Mouse (Mus musculus) R1 (cell line): Measurements from ENCODE around the gene Rgcc.

Experiments used
- DNase-seq: peaks from one replicate; pipeline ENCODE4 v3.0.0-alpha.2; 2018; ENCODE audit warnings: low read depth, low spot score

Rgcc gene

DNA sequence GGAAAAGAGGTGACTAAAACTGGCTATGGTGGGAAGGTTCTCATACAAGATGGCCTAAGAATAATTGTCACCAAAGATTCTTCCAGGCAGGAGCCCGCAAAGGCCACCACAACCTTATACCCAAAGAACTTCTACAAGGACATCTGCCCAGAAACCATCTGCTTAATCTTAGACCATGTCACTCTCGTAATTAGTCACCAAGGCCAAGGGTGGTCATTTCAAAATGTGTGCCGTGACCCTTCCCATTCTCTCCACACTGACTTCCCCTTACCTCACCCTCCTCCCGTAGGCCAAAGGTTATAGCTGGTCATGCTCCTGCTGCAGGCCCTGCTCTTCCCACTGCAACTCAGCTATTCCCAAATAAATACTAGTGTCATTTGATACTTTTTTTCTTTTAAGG lies 22.5 kb downstream of the Rgcc start:
- no peak for DNase-seq

DNA sequence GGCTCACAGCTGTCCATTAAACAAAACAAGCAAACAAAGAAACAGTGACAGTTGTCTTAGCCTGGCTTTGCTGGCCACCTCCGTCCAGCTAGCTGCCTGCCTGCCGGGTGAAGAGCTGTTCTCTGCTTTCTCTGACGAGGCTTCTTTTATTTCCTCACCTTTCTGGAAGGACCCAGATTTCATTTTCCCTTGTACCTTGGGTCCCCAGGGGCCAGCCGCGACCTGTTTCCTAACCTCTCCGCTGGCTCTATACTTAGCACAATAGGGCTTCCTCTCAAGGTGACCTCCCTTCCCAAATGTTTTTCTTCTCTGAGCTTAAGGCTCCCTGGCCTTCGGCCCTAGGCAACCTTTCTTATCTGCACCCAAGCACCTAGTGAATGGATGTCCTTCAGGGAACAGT lies 23.5 kb downstream of the Rgcc start:
- DNase-seq = peak; percentile 41

DNA sequence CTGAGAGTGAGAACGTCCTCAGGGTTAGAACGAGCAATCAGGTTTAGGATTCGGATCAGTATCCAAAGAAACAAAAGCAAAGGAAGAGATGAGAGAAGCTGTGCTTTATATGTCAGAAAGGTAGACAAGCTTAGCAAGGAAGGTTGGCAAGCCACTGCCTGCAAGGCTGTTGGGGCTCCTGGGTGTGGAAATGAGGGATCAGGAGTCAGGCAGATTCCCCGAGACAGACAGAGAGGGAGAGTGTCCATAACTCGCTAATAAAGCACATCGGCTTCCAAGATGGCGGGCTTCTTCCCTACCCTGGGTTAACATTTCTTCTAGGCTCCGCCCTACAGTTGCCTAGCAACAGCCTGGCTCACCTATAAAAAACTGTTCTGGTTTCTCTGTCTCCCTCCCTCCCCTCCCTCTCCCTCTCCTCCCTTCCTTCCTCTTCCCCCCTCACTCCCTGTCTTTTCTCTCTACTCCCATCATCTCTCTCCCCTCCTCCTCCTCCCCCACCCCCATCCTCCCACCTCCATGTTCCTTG lies 25.5 kb downstream of the Rgcc start:
- peak; percentile 91 for DNase-seq

DNA sequence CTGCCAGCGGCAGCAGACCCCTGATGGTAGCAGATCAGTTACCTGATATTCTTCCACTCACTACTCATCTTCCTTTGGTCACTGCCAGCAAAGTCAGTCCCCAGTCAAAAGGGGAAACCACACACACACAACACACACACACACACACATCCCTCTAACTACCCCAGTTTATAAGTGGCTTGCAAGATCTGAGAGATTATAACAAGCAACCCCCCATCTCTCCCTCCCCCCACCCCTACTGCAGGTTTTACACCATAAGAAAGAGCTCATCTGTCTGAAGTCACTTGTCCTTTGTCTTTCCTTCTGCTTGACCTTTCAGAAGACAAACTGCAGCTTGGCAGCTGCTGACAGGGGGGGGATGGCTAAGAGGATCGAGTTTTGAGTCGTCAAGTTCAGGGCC lies 26.0 kb downstream of the Rgcc start:
- DNase-seq = peak; percentile 50

DNA sequence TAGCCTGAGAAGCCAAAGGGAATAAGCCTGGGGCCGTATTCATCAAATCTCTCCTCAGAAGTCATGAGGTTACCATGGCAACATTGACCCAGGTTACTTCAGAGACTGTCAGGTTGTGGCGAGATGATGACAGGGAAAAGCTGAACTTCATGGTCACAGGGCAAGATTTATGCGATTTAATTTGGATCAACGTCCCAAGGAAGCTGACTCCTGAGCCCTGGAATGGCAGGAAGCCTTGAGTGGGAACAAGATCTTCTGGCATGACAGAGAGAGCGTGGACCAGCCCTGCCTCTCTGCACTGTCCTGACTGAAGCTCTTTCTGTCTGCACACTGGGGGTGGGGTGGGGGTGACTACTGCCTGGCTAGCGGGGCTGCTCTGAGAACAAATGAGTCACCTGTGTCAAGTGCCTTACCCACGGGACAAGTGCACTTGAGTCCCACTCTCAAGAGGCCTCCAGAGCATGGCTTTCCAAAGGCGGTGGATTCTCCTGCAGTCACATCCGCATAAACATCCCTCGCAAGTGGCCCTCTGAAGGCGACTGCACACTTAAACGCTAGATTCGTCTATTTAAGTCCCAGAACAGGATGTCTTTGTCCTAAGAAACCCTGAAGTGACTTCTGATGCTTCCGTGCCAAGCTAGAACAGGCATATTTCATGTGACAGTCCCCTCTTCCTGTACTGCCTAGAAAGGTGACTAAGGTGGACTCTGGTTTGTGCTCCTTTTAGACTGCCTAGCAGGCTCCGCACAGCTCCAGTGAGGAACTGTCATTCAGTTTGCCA lies 27.6 kb downstream of the Rgcc start:
- DNase-seq = peak; percentile 72

DNA sequence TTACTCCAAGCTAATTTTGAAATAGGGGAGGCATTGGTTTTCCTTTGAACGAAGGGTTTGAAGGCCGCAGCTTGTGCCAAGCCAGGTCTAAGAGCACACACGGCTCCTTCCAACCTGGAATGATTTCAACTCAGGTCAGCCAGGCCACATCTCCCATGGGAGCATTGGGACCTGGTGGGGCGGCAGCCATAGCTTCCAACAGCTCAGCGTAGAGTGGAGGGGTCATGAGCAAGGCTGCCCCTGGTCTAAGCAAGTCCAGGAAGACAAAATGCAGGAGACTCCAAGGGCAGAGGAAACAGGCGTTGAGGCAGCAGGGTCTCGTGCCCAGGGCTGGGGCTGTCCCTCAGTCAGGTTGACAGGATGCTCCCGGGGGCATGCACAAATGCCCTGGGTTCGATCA lies 28.5 kb downstream of the Rgcc start:
- no peak for DNase-seq

DNA sequence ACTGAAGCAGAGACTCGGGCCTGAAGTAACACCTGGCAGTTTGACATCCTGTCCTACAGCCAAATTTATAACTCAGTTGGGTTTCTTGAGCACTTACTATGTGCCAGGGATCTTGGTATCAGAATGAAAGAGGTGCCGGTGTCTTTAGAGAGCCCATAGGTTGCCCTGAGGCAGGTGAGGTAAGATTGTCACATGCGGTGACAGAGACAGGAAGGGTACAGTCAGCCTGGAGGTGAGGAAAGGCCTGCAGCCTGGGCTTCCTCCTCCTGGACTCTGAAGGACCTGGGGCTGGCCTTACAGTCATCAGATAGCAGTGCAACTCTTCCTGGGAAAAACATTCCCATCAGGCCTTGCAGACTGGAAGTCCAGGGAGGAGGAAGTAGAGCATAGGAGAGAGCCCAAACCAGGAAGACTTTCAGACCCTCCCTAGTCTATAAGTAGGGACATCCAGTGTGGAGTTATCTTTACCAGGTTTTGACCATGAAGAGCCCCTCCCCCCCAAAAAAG lies 29.2 kb downstream of the Rgcc start:
- no peak for DNase-seq

DNA sequence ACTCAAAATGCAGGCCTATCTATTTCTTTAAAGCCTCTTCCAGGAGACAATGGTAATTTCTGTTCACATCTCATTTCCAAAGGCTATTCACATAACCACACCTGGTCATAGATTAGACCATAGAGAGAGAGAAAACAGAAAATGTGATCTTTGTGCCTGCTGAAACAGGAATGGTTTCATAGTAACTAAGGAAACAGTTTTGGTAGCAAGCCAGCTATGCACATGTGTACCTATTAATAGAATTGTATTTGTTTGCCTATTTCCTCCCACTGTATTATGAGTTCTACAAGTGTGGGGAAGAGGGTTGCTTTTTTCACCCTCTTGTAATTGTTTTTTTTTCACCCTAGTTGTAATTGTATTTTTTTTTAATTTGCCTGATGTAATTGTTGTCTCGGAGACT lies 31.9 kb downstream of the Rgcc start:
- no peak for DNase-seq

DNA sequence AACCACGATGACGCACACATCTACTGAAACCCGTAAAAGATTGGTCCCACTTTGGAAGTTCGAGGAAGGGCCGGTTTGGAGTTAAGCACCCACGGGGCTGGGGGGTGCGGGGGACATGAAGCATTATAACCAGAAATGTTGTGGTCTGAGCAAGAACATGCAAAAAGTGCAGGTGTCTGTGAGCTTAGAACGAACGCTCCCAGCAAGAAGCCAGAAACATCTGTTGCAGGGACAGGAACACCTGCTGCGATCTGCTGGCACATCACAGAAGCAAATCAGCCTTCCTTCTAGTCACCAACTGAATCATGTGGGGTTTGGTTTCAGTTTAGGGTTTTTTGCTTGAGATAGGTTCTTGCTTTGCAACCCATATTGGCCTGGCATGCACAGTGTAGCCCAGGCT lies 33.6 kb downstream of the Rgcc start:
- DNase-seq = no peak

DNA sequence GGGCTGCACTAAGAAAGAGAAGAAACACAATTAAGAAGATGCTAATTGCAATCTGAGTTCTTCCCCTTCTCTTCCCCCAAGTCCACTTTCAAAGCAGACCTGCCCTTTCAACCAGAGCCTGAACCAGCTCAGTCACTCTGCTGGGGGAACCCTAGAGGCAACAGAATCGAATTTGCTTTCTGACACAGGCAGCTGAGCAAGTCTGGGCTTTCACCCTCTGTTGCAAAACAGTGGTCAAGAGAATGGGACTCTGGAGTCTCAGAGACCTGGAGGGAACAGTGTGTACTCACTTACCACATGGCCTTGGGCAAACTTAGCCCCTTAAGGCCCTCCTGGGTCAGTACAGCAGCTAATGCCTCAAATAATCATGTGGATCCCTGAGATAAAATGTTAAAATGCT lies 34.1 kb downstream of the Rgcc start:
- DNase-seq = no peak

DNA sequence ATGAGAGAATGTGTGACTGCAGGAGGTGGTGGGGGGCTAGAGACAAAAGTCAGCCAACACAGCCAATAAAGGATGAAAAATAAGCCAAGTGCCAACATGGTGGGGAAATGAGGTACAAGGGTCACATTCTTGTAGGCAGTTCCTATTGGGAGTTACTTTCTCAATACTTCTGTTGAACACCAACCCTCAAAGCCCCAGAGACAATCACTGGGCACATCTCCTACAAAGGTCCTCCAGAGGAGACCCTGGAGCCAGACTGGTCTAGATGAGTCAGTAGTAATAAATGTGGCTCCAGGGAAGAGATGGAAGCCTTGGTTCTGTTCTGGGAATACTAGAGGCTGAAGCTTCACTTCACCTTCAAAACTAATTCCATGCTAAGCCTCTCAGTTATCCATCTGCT lies 35.0 kb downstream of the Rgcc start:
- DNase-seq = no peak

DNA sequence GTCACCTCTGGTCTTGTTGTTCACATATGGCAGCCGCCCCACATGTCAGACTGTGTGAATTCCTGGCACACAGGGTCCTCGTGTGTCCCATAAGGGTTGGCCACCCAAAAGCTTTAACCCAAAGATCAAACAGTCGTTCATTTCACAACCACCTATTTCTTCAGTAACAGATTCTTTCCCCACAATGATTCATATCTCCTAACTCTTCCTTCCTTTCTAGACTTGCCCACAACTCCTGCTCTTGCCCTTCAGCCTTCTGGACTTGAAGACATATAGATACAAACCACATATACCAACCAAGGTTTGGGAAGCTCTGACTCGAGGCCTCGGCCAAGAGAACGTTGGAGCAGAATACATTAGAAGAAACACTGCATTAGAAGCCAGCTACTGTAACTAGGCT lies 35.7 kb downstream of the Rgcc start:
- no peak for DNase-seq

DNA sequence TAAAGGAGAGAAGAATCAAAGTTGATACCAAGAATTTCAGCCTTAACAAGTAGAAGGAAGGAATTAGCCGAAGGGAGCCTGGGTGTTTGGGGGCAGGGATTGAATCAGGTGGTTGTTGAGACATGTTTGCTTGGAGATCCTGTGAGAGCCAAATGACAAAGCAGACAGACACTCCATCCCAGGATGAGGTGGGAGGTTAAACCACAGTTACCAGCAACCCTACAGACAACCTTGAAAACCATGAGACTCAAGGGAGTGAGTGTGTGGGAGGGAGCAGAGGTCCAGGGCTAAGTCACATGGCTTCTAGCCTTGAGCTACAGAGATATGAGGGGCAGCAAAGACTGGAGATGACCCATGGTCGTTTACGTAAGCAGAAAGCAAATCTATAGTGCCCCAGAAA lies 38.1 kb downstream of the Rgcc start:
- DNase-seq = no peak

DNA sequence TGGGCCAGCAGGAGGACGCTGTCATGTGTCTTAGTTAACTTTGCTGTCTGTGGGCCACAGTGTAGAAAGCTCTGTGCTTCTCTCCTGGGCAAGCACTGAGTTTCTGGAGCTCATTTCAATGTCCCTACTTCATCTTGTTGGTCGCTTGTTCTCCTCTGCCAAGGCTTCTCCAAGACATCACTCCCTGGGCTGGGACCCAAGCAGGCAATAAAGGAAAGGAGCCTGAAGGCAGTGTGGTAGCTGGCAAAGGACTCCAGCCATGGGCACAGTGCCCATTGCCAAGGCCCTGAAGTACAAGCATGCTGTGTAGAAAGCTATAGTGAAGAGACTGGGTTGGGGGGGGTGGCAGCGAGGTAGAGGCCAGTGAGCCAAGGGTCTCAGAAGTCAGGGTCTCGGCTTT lies 38.8 kb downstream of the Rgcc start:
- DNase-seq = no peak

DNA sequence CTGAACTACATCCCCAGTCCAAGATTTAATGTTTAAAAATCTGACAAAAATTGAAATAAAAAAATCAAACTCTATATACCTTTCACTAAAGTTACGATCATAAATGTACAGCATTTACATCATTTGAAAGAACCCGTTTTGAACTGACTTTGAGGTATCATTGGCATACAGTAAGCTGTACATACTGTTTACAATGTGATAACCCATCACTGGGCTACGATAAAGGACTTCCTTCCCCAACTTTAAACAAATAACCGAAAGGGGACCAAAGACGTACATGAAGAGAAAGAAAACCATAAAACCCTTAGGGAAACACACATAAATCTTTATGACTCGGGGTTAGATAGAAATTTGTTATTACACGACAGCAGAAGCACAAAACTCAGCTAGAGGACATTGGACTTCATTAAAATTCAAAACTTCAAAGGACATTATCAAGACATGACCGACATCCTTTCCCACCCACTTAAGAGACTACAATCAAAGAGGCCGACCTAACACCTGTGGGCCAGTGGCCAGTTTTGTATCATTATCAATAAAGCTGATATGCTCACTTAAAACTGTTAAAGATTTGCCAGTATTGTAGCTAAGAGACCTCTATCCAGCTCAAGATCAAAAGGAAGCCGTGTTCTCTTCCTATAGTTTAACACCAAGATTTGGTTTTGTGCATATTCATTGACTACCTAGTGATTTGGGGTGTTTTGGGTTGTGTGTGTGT lies 42.2 kb downstream of the Rgcc start:
- no peak for DNase-seq

DNA sequence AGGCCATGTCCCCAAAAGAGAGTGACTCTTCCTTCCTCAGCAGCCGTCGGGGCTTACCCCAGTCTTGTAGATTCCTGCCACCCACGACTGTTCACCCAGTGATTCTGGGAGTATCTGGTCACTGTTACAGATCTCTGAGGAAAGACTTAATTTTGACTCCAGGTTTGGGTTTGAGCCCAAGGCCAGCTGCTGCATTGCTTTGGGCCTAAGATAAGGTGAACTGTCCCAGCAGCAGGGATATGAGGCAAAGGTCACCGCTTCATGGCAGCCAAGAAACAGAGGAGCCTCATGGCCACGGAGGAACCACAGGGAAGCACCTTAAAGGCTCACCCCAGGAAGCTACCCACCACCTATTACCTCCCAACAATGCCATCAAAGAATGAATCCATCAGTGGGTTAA lies 44.8 kb downstream of the Rgcc start:
- DNase-seq = no peak

DNA sequence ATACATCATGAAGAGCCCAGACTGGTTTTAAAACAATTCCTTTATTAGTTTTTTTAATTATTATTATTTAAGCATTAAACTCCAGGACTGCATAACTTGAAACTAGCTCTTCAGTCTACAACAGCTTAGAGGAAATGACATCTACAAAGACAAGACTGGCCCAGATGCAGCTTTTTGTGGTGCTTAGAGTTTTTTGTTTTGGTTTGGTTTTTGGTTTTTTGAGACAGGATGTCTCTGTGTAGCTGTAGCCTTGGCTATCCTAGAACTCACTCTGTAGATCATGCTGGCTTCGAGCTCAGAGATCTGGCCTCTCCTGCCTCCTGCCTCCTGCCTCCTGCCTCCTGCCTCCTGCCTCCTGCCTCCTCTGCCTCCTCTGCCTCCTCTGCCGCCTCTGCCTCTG lies 45.7 kb downstream of the Rgcc start:
- no peak for DNase-seq

DNA sequence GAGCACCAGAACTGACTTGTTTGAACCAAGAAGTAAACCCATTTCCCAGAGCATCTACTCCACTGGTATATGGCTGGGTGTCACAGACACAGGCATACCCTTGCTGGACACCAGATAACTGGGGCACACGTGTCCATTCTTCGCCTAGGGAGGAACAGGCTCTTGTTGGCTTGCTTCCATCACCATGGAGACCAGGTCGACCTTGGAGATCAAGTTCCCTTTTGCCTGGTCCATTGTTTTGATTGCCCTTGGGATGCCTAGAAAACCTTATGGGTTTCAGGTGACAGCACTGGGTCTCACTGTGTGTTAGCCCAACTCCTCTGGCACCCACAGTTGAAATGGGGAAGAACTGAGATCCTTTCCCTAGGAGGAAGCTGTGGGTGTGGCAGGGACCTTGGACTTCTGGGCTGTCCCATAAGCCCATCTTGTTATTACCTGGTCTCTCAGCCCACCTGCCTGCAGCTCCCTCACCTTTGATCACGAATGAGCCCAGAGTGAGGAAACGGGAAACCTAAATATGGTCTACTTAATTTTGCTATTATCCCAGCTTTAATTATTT lies 49.6 kb downstream of the Rgcc start:
- DNase-seq = peak; percentile 31

DNA sequence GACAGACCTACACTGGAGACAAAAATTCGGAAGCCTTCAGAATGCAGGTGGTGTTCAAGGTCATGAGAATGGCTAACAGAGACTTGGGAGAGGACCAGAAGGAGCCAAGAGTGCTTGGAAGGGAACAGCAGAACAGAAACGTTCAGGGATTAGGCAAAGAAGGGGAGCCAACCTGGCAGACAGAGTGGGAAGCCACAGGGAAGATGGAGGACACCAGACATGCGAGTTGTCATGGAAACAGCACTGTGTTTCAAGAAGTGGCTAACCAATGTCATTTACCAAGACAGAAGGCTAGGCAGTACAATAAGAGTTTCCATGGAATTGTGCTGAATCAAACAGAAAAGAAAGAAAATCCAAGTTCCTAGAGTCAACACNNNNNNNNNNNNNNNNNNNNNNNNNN lies 56.9 kb downstream of the Rgcc start:
- DNase-seq = peak; percentile 8

DNA sequence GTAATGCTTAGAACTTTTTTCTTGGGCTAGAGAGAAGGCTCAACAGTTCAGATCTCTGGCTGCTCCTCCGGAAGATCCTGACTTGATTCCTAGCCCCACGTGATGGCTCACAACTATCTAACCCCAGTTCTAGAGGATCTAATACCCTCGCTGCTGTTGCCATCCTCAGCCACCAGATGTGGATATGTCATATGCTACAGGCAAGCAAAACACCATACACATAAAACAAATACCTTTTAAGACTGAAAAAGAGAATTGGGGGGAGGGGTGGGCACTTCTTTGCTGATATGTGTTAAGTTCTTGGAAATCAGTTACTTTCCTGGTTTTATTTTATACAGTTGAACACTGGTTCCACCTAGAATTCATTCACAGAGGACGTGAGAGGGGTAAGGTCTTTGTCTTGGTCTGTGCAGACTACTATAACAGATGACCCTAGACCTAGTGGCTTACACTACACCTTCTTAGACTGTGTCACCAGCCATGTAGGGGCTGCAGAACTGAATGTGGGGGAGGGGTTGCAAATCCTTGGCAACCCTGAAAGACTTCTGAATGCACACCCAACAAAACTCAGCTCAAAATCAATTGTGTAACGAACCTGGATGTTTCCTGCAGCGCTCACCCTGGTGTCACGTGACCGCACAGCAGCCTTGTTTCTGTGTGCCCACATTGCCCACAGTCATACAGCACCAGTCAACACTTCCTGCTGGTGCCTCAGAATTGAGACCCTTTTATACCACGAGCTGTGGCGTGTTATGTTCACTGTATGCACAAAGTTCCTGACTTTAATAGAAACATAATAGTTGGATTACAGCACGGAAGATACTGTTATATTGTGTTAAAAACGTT lies 58.2 kb downstream of the Rgcc start:
- no peak for DNase-seq

DNA sequence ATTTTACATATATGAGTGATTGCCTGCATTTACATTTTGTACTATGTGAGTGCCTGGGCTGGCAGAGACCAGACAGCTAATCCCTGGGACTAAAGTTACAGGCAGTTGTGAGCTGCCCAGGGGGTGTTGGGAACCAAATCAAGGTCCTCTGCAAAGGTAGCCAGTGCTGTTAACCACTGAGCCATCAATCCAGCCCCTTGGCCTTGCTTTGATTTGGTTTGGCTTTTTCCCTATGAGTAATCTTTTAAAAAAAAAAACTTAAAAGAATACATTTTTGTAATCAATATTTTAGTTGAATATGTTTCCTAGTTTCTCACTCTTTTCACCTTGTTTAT lies 59.1 kb downstream of the Rgcc start:
- no peak for DNase-seq
